8 mouse cellular contexts compared by ENCODE assay signal in the genomic region with DNA sequence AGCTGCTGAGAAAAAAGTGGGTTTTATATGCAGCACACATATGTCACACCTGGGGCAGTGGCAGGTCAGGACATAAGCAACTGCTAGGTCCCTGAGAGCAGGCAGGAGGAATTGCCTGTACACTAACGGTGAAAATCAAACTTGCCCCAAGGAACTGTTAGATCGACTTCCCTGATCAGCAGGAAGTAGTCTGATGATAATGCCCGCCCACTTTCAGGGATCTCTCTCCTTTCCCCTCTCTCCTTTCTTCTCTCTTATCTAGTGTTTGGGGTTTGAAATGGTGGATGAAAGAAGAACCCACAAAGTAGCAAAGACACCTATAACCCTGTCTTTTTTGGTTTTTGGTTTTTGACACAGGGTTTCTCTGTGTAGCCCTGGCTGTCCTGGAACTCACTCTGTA. TPM values are rescaled to one million over a fixed set of nuclear protein-coding genes. Genes with fewer than 3 reads are reported as not detected.
A peak's percentile ranks its signal among the peaks of the same experiment; 100 is the strongest.
DNase-seq lines count a peak whose midpoint lies in the region; ATAC-seq and TF ChIP-seq lines count a peak whose summit lies in the region.

No protein-coding gene starts in this region.

- peak overlapping the region; percentile 59 for H3K4me2 ChIP-seq in kidney, postnatal 0 days (ENCODE audit: low read length)
- H3K4me2 ChIP-seq in liver, embryonic 15.5 days: peak overlapping the region; percentile 73

- ATAC-seq in kidney, postnatal 0 days (replicated peaks; ENCODE audit: low FRiP score, low read depth): no peak
- peak; percentile 6 for ATAC-seq in CD4-positive, CD25-positive, alpha-beta regulatory T cell, adult 4 months
- ATAC-seq in liver, embryonic 15.5 days (ENCODE audit: insufficient read depth): no peak

- H3K36me3 ChIP-seq in kidney, postnatal 0 days (ENCODE audit: insufficient read depth, low read length): no peaks in the 10 kb centered on the region
- no peaks in the 10 kb centered on the region for H3K36me3 ChIP-seq in liver, embryonic 15.5 days (replicated peaks)

- 36% methylated on average over 3 of the region's 3 CpGs for WGBS in kidney, postnatal 0 days
- WGBS in liver, embryonic 15.5 days (ENCODE audit: insufficient replicate concordance): 5% methylated on average over 3 of the region's 3 CpGs

- H3K9ac ChIP-seq in kidney, postnatal 0 days (ENCODE audit: low read depth, low read length): no peak overlapping the region
- H3K9ac ChIP-seq in liver, embryonic 15.5 days: peak overlapping the region; percentile 16

- H3K27ac ChIP-seq in kidney, postnatal 0 days: peak overlapping the region; percentile 51; the same call in 1 of the 2 replicates
- H3K27ac ChIP-seq in bone marrow macrophage, adult 2 months (ENCODE audit: insufficient read depth, low read depth, low read length): peak overlapping the region; percentile 99
- H3K27ac ChIP-seq in liver, embryonic 15.5 days (replicated peaks): peak overlapping the region; percentile 80

- no peak for TF ChIP-seq POLR2A in bone marrow macrophage, adult 2 months (IDR thresholded peaks at IDR 0.05; ENCODE audit: borderline replicate concordance, low read depth, low read length)

- H3K27me3 ChIP-seq in kidney, postnatal 0 days (ENCODE audit: insufficient read depth, low read length): no peaks in the 10 kb centered on the region
- H3K27me3 ChIP-seq in liver, embryonic 15.5 days: peaks cover 9% of the 10 kb centered on the region; the same call in 1 of the 2 replicates

- TF ChIP-seq CTCF in kidney, postnatal 0 days (IDR thresholded peaks at IDR 0.05; ENCODE audit: low read depth): no peak
- TF ChIP-seq CTCF in bone marrow macrophage, adult 2 months (IDR thresholded peaks at IDR 0.05; ENCODE audit: low read depth, low read length): no peak

- DNase-seq in kidney, postnatal 0 days (ENCODE audit: low spot score): no peak
- no peak for DNase-seq in kidney, adult 9 months
- no peak for DNase-seq in left cerebral cortex, adult 18-20 months (ENCODE audit: low spot score in 2 of 2)
- DNase-seq in right cerebral cortex, postnatal 25 days: no peak
- no peak for DNase-seq in left cerebral cortex, adult 11 months (ENCODE audit: low spot score)

- 0 out of 2 replicates have a peak, but pooled peaks cover 4% of the 10 kb centered on the region for H3K4me1 ChIP-seq in kidney, postnatal 0 days (replicated peaks; ENCODE audit: insufficient read depth, low read length)
- peaks cover 17% of the 10 kb centered on the region for H3K4me1 ChIP-seq in bone marrow macrophage, adult 2 months (ENCODE audit: control insufficient read depth, insufficient read depth, low read length)
- peaks cover 51% of the 10 kb centered on the region for H3K4me1 ChIP-seq in liver, embryonic 15.5 days (replicated peaks)

- H3K4me3 ChIP-seq in kidney, postnatal 0 days (replicated peaks; ENCODE audit: low read depth, low read length): no peak overlapping the region
- peak overlapping the region; percentile 68 for H3K4me3 ChIP-seq in bone marrow macrophage, adult 2 months (ENCODE audit: insufficient read depth, low read length)
- H3K4me3 ChIP-seq in liver, embryonic 15.5 days (replicated peaks): peak overlapping the region; percentile 55

- H3K9me3 ChIP-seq in kidney, postnatal 0 days (replicated peaks; ENCODE audit: low read length): no peaks in the 10 kb centered on the region
- no peaks in the 10 kb centered on the region for H3K9me3 ChIP-seq in liver, embryonic 15.5 days (replicated peaks)

RNA-seq across cellular contexts. Expression of a gene that starts 5.1 kb away (rescaled TPM):
- 19.6 and 20.4 TPM in 2 replicates for polyA plus RNA-seq in kidney, postnatal 0 days (2015; fragmentation: Nextera tagmentation; extraction: Ambion mirVana)
- polyA plus RNA-seq in CD4-positive, CD25-positive, alpha-beta regulatory T cell, adult 4 months (2017; shearing (Covaris generic)): 10 to 100 TPM; 14.6 to 14.9 TPM
- polyA plus RNA-seq in bone marrow macrophage, adult 2 months (2012; ENCODE audit: insufficient read depth, insufficient read length, missing spikeins): 75.8 and 81.8 TPM in 2 replicates
- polyA plus RNA-seq in liver, embryonic 15.5 days (2015; fragmentation: Nextera tagmentation; extraction: Ambion mirVana): 13.3 and 18.2 TPM in 2 replicates
- total RNA-seq in left cerebral cortex, adult 18-20 months (2021): 100 to 1,000 TPM; 221 to 223 TPM

RNA-seq across cellular contexts. Expression of a gene that starts 12.4 kb away (rescaled TPM):
- polyA plus RNA-seq in kidney, postnatal 0 days (2015; fragmentation: Nextera tagmentation; extraction: Ambion mirVana): 258 and 263 TPM in 2 replicates
- polyA plus RNA-seq in CD4-positive, CD25-positive, alpha-beta regulatory T cell, adult 4 months (2017; shearing (Covaris generic)): 10 to 100 TPM; 84.0 to 86.8 TPM
- polyA plus RNA-seq in bone marrow macrophage, adult 2 months (2012; ENCODE audit: insufficient read depth, insufficient read length, missing spikeins): 105 and 113 TPM in 2 replicates
- polyA plus RNA-seq in liver, embryonic 15.5 days (2015; fragmentation: Nextera tagmentation; extraction: Ambion mirVana): 115 and 125 TPM in 2 replicates
- 10 to 100 TPM; 43.5 to 44.7 TPM for total RNA-seq in left cerebral cortex, adult 18-20 months (2021)

RNA-seq across cellular contexts. Expression of a gene that starts 30.7 kb away (rescaled TPM):
- polyA plus RNA-seq in kidney, postnatal 0 days (2015; fragmentation: Nextera tagmentation; extraction: Ambion mirVana): 3.4 and 3.6 TPM in 2 replicates
- 1 to 10 TPM in 1 of 2 experiments, under 1 TPM in 1; 0.65 to 1.3 TPM for polyA plus RNA-seq in CD4-positive, CD25-positive, alpha-beta regulatory T cell, adult 4 months (2017; shearing (Covaris generic))
- 7.5 TPM in 2 replicates for polyA plus RNA-seq in bone marrow macrophage, adult 2 months (2012; ENCODE audit: insufficient read depth, insufficient read length, missing spikeins)
- 2.2 and 2.5 TPM in 2 replicates for polyA plus RNA-seq in liver, embryonic 15.5 days (2015; fragmentation: Nextera tagmentation; extraction: Ambion mirVana)
- total RNA-seq in left cerebral cortex, adult 18-20 months (2021): 10 to 100 TPM; 21.3 to 23.3 TPM
